Comparison of ENCODE assay signal across 15 mouse cellular contexts in genomic region chr5:93143360-93144091, GRCm38 (mm10). TPM values are rescaled to one million over a fixed set of nuclear protein-coding genes. Genes with fewer than 3 reads are reported as not detected.
DNase-seq lines count a peak whose midpoint lies in the region; ATAC-seq and TF ChIP-seq lines count a peak whose summit lies in the region.
"Had no signal": no experiment of that assay in that cellular context is flagged by ENCODE, and none has a peak within 500 bp of the region (broad histone marks: within the 10 kb centered on the region; RNA-seq: fewer than 3 reads in every experiment).

No protein-coding gene starts in this region.

- intact Hi-C loops in left cerebral cortex, postnatal 25 days (cut with DNase I), result no loop called here

- no peaks in the 10 kb centered on the region for H3K27me3 ChIP-seq in forebrain, embryonic 14.5 days (replicated peaks; ENCODE audit: control insufficient read depth, insufficient read depth, low read length)
- H3K27me3 ChIP-seq in forebrain, embryonic 10.5 days (ENCODE audit: poor library complexity, severe bottlenecking), result no peaks in the 10 kb centered on the region
- H3K27me3 ChIP-seq in hindbrain, embryonic 16.5 days (replicated peaks; ENCODE audit: control insufficient read depth, insufficient read depth, low read length), result no peaks in the 10 kb centered on the region
- H3K27me3 ChIP-seq in hindbrain, embryonic 14.5 days (ENCODE audit: control insufficient read depth, insufficient read depth, low read length), result no peaks in the 10 kb centered on the region
- no peaks in the 10 kb centered on the region for H3K27me3 ChIP-seq in midbrain, embryonic 13.5 days
- no peaks in the 10 kb centered on the region for H3K27me3 ChIP-seq in midbrain, embryonic 15.5 days (replicated peaks)
- H3K27me3 ChIP-seq in midbrain, postnatal 0 days (ENCODE audit: insufficient read depth, low read length), result no peaks in the 10 kb centered on the region
- H3K27me3 ChIP-seq: megakaryocyte, embryonic 14.5 days had no signal

- H3K4me3 ChIP-seq in forebrain, embryonic 14.5 days (ENCODE audit: low read depth, low read length), result no peak overlapping the region
- no peak overlapping the region for H3K4me3 ChIP-seq in forebrain, embryonic 10.5 days
- no peak overlapping the region for H3K4me3 ChIP-seq in hindbrain, embryonic 16.5 days (ENCODE audit: low read length)
- H3K4me3 ChIP-seq in hindbrain, embryonic 14.5 days (replicated peaks; ENCODE audit: low read length), result no peak overlapping the region
- H3K4me3 ChIP-seq in midbrain, embryonic 13.5 days (replicated peaks), result no peak overlapping the region
- no peak overlapping the region for H3K4me3 ChIP-seq in midbrain, embryonic 15.5 days
- H3K4me3 ChIP-seq in midbrain, postnatal 0 days (ENCODE audit: low read depth, low read length), result no peak overlapping the region
- H3K4me3 ChIP-seq: erythroblast, embryonic 14.5 days; megakaryocyte, embryonic 14.5 days had no signal

- no peak overlapping the region for H3K4me2 ChIP-seq in forebrain, embryonic 14.5 days (ENCODE audit: low read length)
- no peak overlapping the region for H3K4me2 ChIP-seq in hindbrain, embryonic 16.5 days (ENCODE audit: low read length)
- H3K4me2 ChIP-seq in hindbrain, embryonic 14.5 days (replicated peaks), result no peak overlapping the region
- no peak overlapping the region for H3K4me2 ChIP-seq in midbrain, embryonic 13.5 days (replicated peaks)
- H3K4me2 ChIP-seq in midbrain, embryonic 15.5 days, result no peak overlapping the region
- no peak overlapping the region for H3K4me2 ChIP-seq in midbrain, postnatal 0 days (ENCODE audit: low read depth, low read length, poor library complexity, severe bottlenecking)

- H3K36me3 ChIP-seq in forebrain, embryonic 14.5 days (ENCODE audit: control insufficient read depth, insufficient read depth, low read length), result peaks cover 39% of the 10 kb centered on the region; the same call in 1 of the 2 replicates
- H3K36me3 ChIP-seq in forebrain, embryonic 10.5 days (replicated peaks), result peaks cover 91% of the 10 kb centered on the region
- H3K36me3 ChIP-seq in hindbrain, embryonic 16.5 days (ENCODE audit: control insufficient read depth, insufficient read depth, low read length), result peaks cover 7% of the 10 kb centered on the region
- H3K36me3 ChIP-seq in hindbrain, embryonic 14.5 days (replicated peaks; ENCODE audit: control insufficient read depth, insufficient read depth), result peaks cover 35% of the 10 kb centered on the region
- H3K36me3 ChIP-seq in midbrain, embryonic 13.5 days, result peaks cover 41% of the 10 kb centered on the region
- H3K36me3 ChIP-seq in midbrain, embryonic 15.5 days (replicated peaks), result no peaks in the 10 kb centered on the region
- H3K36me3 ChIP-seq in midbrain, postnatal 0 days (ENCODE audit: insufficient read depth, low read length), result peaks cover 15% of the 10 kb centered on the region

- peak; percentile 62 for ATAC-seq in forebrain, embryonic 14.5 days
- peak; percentile 37 for ATAC-seq in hindbrain, embryonic 16.5 days
- ATAC-seq in hindbrain, embryonic 14.5 days (ENCODE audit: low FRiP score), result no peak
- 0 out of 2 replicates have a peak, but pooled peaks have one; percentile 20 for ATAC-seq in midbrain, embryonic 13.5 days
- ATAC-seq in midbrain, embryonic 15.5 days (replicated peaks), result no peak
- ATAC-seq in midbrain, postnatal 0 days (ENCODE audit: low FRiP score), result no peak
- ATAC-seq: inflammation-experienced regulatory T-cells, adult 6 months had no signal

- H3K4me1 ChIP-seq in forebrain, embryonic 14.5 days (ENCODE audit: control insufficient read depth, insufficient read depth, low read length), result peaks cover 12% of the 10 kb centered on the region
- H3K4me1 ChIP-seq in forebrain, embryonic 10.5 days, result peaks cover 19% of the 10 kb centered on the region
- peaks cover 3% of the 10 kb centered on the region for H3K4me1 ChIP-seq in hindbrain, embryonic 16.5 days (ENCODE audit: control insufficient read depth, insufficient read depth, low read depth, low read length)
- peaks cover 11% of the 10 kb centered on the region; the same call in 1 of the 2 replicates for H3K4me1 ChIP-seq in hindbrain, embryonic 14.5 days (replicated peaks; ENCODE audit: control insufficient read depth, insufficient read depth, low read length)
- H3K4me1 ChIP-seq in midbrain, embryonic 13.5 days (replicated peaks), result peaks cover 21% of the 10 kb centered on the region
- peaks cover 9% of the 10 kb centered on the region for H3K4me1 ChIP-seq in midbrain, embryonic 15.5 days
- no peaks in the 10 kb centered on the region; the same call in 1 of the 2 replicates for H3K4me1 ChIP-seq in midbrain, postnatal 0 days (ENCODE audit: insufficient read depth, low read length)

- 62% methylated on average over 12 of the region's 12 CpGs for WGBS in forebrain, embryonic 14.5 days
- 84% methylated on average over 12 of the region's 12 CpGs for WGBS in forebrain, embryonic 10.5 days
- WGBS in hindbrain, embryonic 16.5 days, result 71% methylated on average over 12 of the region's 12 CpGs
- WGBS in hindbrain, embryonic 14.5 days, result 74% methylated on average over 12 of the region's 12 CpGs
- 84% methylated on average over 12 of the region's 12 CpGs for WGBS in midbrain, embryonic 13.5 days
- 78% methylated on average over 12 of the region's 12 CpGs for WGBS in midbrain, embryonic 15.5 days
- 72% methylated on average over 12 of the region's 12 CpGs for WGBS in midbrain, postnatal 0 days

- no peak overlapping the region; the same call in 1 of the 2 replicates for H3K27ac ChIP-seq in forebrain, embryonic 14.5 days (ENCODE audit: low read depth, low read length)
- no peak overlapping the region for H3K27ac ChIP-seq in forebrain, embryonic 10.5 days
- peak overlapping the region; percentile 23; the same call in 1 of the 2 replicates for H3K27ac ChIP-seq in hindbrain, embryonic 16.5 days (ENCODE audit: low read depth, low read length)
- H3K27ac ChIP-seq in hindbrain, embryonic 14.5 days, result no peak overlapping the region; the same call in 1 of the 2 replicates
- no peak overlapping the region for H3K27ac ChIP-seq in midbrain, embryonic 13.5 days
- no peak overlapping the region for H3K27ac ChIP-seq in midbrain, embryonic 15.5 days
- H3K27ac ChIP-seq in midbrain, postnatal 0 days (ENCODE audit: low read depth, low read length), result no peak overlapping the region

- TF ChIP-seq CTCF in midbrain, postnatal 0 days (IDR thresholded peaks at IDR 0.05), result no peak

- H3K9me3 ChIP-seq in forebrain, embryonic 14.5 days (replicated peaks; ENCODE audit: control insufficient read depth, low read length), result no peaks in the 10 kb centered on the region
- peaks cover 5% of the 10 kb centered on the region; the same call in 1 of the 2 replicates for H3K9me3 ChIP-seq in forebrain, embryonic 10.5 days
- no peaks in the 10 kb centered on the region for H3K9me3 ChIP-seq in hindbrain, embryonic 16.5 days (ENCODE audit: control insufficient read depth, low read length)
- no peaks in the 10 kb centered on the region for H3K9me3 ChIP-seq in hindbrain, embryonic 14.5 days (ENCODE audit: control insufficient read depth, low read length)
- H3K9me3 ChIP-seq in midbrain, embryonic 13.5 days, result no peaks in the 10 kb centered on the region
- no peaks in the 10 kb centered on the region for H3K9me3 ChIP-seq in midbrain, embryonic 15.5 days
- no peaks in the 10 kb centered on the region for H3K9me3 ChIP-seq in midbrain, postnatal 0 days (ENCODE audit: low read length)
- H3K9me3 ChIP-seq: megakaryocyte, embryonic 14.5 days had no signal

- peak; percentile 49 for DNase-seq in forebrain, embryonic 14.5 days (ENCODE audit: low spot score)
- DNase-seq in forebrain, embryonic 10.5 days (ENCODE audit: extremely low spot score, low spot score), result no peak
- DNase-seq in hindbrain, embryonic 14.5 days (ENCODE audit: low spot score), result no peak
- DNase-seq in midbrain, postnatal 0 days (ENCODE audit: low spot score), result no peak
- DNase-seq in left cerebral cortex, postnatal 25 days (ENCODE audit: low spot score in 2 of 2), result no peak
- DNase-seq: B cell, adult 2 months; liver; lung, adult 2 months; thymus, adult 2 months had no signal

- H3K9ac ChIP-seq in forebrain, embryonic 14.5 days (ENCODE audit: low read length), result no peak overlapping the region
- no peak overlapping the region for H3K9ac ChIP-seq in hindbrain, embryonic 16.5 days (ENCODE audit: low read depth, low read length)
- H3K9ac ChIP-seq in hindbrain, embryonic 14.5 days, result no peak overlapping the region
- no peak overlapping the region for H3K9ac ChIP-seq in midbrain, embryonic 13.5 days (replicated peaks)
- no peak overlapping the region for H3K9ac ChIP-seq in midbrain, embryonic 15.5 days
- H3K9ac ChIP-seq in midbrain, postnatal 0 days (replicated peaks; ENCODE audit: low read length, poor library complexity, severe bottlenecking), result 0 out of 2 replicates have a peak overlapping the region, but pooled peaks have one; percentile 8

RNA-seq across cellular contexts. Expression of gene Sept11, which starts 50.3 kb away (rescaled TPM):
- polyA plus RNA-seq in forebrain, embryonic 14.5 days (2014; fragmentation: Nextera tagmentation; extraction: Ambion mirVana), result 149 and 167 TPM in 2 replicates
- 277 and 280 TPM in 2 replicates for polyA plus RNA-seq in forebrain, embryonic 10.5 days (2016; fragmentation: Nextera tagmentation; extraction: Ambion mirVana)
- 125 and 150 TPM in 2 replicates for polyA plus RNA-seq in hindbrain, embryonic 16.5 days (2015; fragmentation: Nextera tagmentation; extraction: Ambion mirVana)
- polyA plus RNA-seq in hindbrain, embryonic 14.5 days (2014; fragmentation: Nextera tagmentation; extraction: Ambion mirVana), result 155 and 163 TPM in 2 replicates
- polyA plus RNA-seq in midbrain, embryonic 13.5 days (2015; fragmentation: Nextera tagmentation; extraction: Ambion mirVana), result 172 and 173 TPM in 2 replicates
- polyA plus RNA-seq in midbrain, embryonic 15.5 days (2015; fragmentation: Nextera tagmentation; extraction: Ambion mirVana), result 148 TPM in 2 replicates
- total RNA-seq in midbrain, postnatal 0 days (2014; rRNA removed), result 95.9 and 100 TPM in 2 replicates
- polyA plus RNA-seq in midbrain, postnatal 0 days (2015; fragmentation: Nextera tagmentation; extraction: Ambion mirVana), result 87.7 and 96.0 TPM in 2 replicates
- 100 to 1,000 TPM; 195 to 212 TPM for total RNA-seq in left cerebral cortex, postnatal 25 days (2021)

Comparison
In these comparisons a context has a peak if more than half of its experiments do, and no peak if none do; other contexts are left out.
1. ATAC-seq: peak in forebrain, embryonic 14.5 days (single experiment), hindbrain, embryonic 16.5 days (single experiment) and midbrain, embryonic 13.5 days (single experiment); none in hindbrain, embryonic 14.5 days (single experiment), midbrain, embryonic 15.5 days (single experiment) and midbrain, postnatal 0 days (single experiment).